Mouse (Mus musculus) hindbrain, embryonic 10.5 days (tissue): Measurements from ENCODE around the gene Zfp652. TPM values are rescaled to one million over a fixed set of nuclear protein-coding genes. Genes with fewer than 3 reads are reported as not detected.

ENCODE experiments used
- DNase-seq: peaks from one replicate; pipeline ENCODE4 v3.0.0-alpha.2; 2017; ENCODE audit warnings: low spot score
- H3K27ac ChIP-seq: fragments of 300-500 bp; sonication (generic); 2 replicates; pipeline ENCODE4 v1.5.1; 2016; ENCODE audit warnings: mild to moderate bottlenecking, moderate library complexity
- H3K27me3 ChIP-seq: fragments of 300-500 bp; sonication (generic); 2 replicates; pipeline ENCODE4 v1.6.1; 2016; ENCODE audit warnings: mild to moderate bottlenecking; ENCODE audit not compliant: poor library complexity, insufficient read depth, severe bottlenecking
- H3K36me3 ChIP-seq: fragments of 300-500 bp; sonication (generic); 2 replicates; pipeline ENCODE4 v1.6.1; 2016; ENCODE audit warnings: mild to moderate bottlenecking, moderate library complexity
- H3K4me1 ChIP-seq: fragments of 300-500 bp; sonication (generic); replicated peaks from 2 replicates; pipeline ENCODE4 v1.6.1; 2016; ENCODE audit warnings: mild to moderate bottlenecking
- H3K4me3 ChIP-seq: fragments of 300-500 bp; sonication (generic); 2 replicates; pipeline ENCODE4 v1.5.1; 2016; ENCODE audit warnings: mild to moderate bottlenecking, moderate library complexity
- H3K9me3 ChIP-seq: fragments of 300-500 bp; sonication (generic); 2 replicates; pipeline ENCODE4 v1.6.1; 2016; ENCODE audit warnings: mild to moderate bottlenecking, moderate library complexity
- WGBS: fragments of 180-500 bp; shearing (Covaris S2); methylation state at CpG from one replicate; pipeline ENCODE4 v1.1.7; 2016; 5-methylcytosine and 5-hydroxymethylcytosine counted together
- polyA plus RNA-seq: library from polyadenylated mRNA; unstranded; fragments of >200 nt; fragmentation: Nextera tagmentation; extraction: Ambion mirVana; gene quantifications from 2 replicates; pipeline ENCODE4 v1.2.1, GENCODE M21; 2016

The Zfp652 gene
- polyA plus RNA-seq, 1 experiment from 2014 or later, result 16.7 TPM

DNA sequence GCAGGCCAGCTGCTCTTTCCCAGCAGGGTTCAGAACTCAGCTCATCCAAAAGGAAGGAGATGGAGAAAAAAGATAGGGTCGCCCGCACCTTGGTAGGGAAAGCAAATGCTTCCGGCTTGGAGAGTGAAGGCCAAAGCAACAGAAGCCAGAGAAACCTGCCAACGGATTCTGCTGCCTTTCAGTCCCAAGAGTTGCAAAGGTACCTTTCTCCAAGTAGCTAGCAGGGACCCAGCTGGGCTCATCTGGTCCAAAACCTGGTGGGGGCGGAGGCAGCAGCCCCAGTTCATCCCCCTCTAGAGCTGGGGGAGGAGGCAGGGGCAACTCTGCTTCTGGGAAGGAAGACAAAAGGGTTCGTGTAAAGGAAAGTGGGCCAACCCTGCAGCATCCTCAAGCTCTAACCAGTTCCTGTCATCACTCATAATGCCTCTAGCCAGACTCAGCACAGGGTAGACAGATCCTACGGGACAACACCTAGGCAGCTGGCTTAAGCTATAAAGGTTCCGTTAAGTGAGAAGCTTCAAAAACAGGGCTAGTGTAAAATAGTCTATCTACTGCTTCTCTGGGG is 120.6 kb downstream of the Zfp652 start:
- DNase-seq, result no peak
- Histone ChIP-seq H3K36me3 (no peaks in the 10 kb centered on the region), H3K4me1 (peaks cover 66% of the 10 kb centered on the region), H3K9me3 (no peaks in the 10 kb centered on the region), H3K27me3 (peaks cover 100% of the 10 kb centered on the region), H3K27ac (no peak overlapping the region), H3K4me3 (peak overlapping the region; percentile 30; the same call in 1 of the 2 replicates)
- WGBS, result 26% methylated on average over 8 of the region's 8 CpGs

DNA sequence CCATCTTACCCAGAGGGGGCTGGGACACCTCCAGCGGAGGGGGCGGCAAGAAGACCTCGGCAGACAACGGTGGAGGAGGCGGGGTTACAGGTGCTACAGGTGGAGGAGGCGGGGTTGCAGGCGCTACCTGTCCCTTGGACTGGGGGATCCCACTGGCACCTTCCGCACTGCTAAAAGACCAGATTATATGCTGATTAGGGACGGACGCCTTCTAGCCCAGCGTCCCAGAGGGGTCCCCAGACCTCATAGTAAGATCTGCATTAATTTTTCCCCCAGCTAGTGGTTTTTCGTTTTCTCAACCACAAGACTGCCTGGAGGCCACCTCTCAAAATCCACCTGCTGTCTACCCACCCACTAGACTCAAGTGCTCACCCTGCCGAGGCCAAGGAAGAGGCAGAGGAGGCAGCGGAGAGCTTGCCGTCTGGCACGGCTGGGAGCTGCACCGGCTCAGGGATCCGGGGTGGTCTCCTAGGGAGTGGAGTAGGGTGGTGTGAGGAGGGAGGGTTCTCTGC is 121.2 kb downstream of the Zfp652 start:
- Histone ChIP-seq H3K27me3 (peaks cover 95% of the 10 kb centered on the region), H3K36me3 (no peaks in the 10 kb centered on the region), H3K4me3 (peak overlapping the region; percentile 30), H3K27ac (no peak overlapping the region), H3K4me1 (peaks cover 69% of the 10 kb centered on the region), H3K9me3 (no peaks in the 10 kb centered on the region)
- WGBS, result 4% methylated on average over 18 of the region's 18 CpGs
- no peak for DNase-seq

DNA sequence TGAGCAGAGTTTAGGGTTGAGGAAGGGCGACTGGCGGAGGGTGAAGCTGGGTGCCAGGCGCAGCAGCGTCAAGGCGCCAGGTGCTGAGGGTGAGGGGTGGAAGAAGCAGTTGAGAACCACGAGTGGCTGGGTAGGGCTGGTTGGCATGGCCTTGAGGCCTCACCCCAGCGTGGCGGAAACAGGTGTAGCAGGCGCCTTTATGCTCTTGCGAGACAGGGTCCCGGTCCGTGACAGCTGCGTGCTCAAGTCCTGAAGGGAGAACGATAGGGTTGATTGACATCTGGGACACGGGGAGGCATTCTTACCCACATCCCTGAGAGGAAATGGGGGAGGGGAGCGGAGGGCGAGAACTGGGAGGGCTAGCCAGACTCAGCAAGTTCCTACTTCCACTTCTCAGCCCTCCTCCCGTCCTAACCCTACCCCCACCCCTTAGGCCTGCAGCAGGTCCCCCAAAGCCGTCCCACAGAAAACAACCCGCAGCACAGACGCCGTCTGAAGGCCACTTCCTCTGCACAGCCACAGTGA is 121.7 kb downstream of the Zfp652 start:
- WGBS, result 4% methylated on average over 22 of the region's 22 CpGs
- Histone ChIP-seq H3K27ac (peak overlapping the region; percentile 29; the same call in 1 of the 2 replicates), H3K4me1 (peaks cover 74% of the 10 kb centered on the region), H3K4me3 (peak overlapping the region; percentile 30), H3K36me3 (no peaks in the 10 kb centered on the region), H3K27me3 (peaks cover 93% of the 10 kb centered on the region), H3K9me3 (no peaks in the 10 kb centered on the region)
- DNase-seq, result peak; percentile 30

DNA sequence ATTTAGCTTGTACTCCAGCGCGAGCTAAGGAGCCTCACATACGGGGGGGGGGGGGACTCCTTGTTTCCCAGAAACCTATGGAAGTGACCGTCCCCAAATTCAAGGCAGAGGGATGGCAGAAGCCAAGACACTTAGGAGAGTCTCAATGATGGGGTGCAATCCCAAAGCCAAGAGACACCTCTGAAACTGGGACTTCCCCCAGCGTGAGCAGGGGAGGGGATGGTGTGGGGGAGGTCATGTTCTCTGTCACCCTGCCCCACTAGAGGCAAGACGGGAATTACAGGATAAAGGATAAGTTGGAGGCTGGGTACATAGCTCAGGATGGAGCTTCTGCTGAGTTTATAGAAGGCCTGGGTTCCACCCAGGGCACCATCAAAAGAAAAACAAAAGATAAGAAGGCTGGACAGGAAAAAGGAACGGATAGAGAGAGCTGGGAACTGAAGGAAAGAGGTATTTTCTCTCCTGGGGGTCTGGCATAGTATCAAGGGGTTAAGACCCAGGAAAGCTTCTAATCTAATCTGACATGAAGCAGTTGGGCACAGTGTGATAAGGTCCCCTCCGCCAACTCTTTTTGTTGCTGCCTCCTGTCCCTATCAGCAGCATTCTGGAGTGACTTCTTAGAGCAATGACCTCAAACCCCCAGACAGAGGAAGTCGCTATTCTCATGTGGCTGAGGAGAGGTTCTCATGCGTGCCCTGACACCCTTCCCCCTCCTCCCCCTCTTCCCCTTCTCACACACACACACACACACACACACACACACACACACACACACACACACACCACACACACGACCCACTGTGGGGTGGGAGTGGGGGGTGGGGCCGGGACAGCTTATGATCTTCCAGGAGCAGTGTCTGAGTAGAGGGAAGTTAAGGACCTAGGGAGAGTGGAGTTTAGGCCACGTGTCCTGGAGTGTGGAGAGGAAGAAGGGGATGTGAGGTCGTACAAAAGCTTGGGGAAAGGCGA is 122.6 kb downstream of the Zfp652 start:
- Histone ChIP-seq H3K27ac (peak overlapping the region; percentile 29; the same call in 1 of the 2 replicates), H3K27me3 (peaks cover 85% of the 10 kb centered on the region), H3K36me3 (no peaks in the 10 kb centered on the region), H3K4me1 (peaks cover 70% of the 10 kb centered on the region), H3K9me3 (no peaks in the 10 kb centered on the region), H3K4me3 (peak overlapping the region; percentile 30; the same call in 1 of the 2 replicates)
- 23% methylated on average over 15 of the region's 15 CpGs for WGBS
- DNase-seq, result no peak

DNA sequence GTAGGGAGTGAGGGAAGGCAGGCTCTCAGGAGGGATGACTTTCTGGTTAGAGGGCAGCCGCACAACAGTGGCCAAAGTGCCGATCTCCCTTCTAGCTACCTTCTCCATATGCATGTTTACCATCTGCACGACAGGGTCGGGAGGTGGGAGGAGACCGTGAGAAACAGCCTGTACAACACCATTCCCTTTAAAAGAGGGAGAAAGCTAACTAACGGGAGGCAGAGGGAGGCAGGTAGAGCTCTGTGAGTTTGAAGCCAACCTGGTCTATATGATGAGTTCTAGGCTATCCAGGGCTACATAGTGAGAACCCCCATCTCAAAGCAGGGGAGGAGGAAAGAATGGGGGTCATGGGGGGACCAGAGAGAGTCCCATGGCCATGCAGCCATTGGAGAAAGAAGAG is 123.4 kb downstream of the Zfp652 start:
- 0 out of 2 replicates have a peak overlapping the region, but pooled peaks have one; percentile 9 for H3K27ac ChIP-seq
- no peak overlapping the region for H3K4me3 ChIP-seq
- H3K36me3 ChIP-seq, result no peaks in the 10 kb centered on the region
- DNase-seq, result no peak
- 43% methylated on average over 6 of the region's 6 CpGs for WGBS
- H3K4me1 ChIP-seq, result peaks cover 62% of the 10 kb centered on the region
- H3K27me3 ChIP-seq, result peaks cover 84% of the 10 kb centered on the region
- no peaks in the 10 kb centered on the region for H3K9me3 ChIP-seq

DNA sequence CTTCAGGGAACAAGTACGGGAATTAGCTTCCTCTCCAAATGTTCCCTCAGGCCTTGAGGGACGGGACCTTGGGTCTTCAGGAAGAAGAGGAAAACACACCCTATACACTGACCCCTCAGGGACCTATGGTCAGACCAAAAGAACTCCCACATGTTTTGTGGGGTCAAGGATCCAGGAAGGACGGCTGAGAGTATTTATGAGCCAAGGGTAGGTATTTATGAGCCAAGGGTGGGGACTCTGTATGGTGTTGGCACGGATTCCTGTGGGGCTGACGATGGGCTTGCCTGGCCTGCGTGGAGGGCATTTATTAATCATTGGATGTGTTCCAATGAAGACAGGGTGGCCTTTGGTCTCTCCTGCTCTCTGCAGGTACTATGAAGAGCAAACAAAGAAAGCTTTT is 124.0 kb downstream of the Zfp652 start:
- H3K9me3 ChIP-seq, result no peaks in the 10 kb centered on the region
- H3K36me3 ChIP-seq, result no peaks in the 10 kb centered on the region
- no peak overlapping the region for H3K27ac ChIP-seq
- WGBS, result 74% methylated on average over 6 of the region's 6 CpGs
- DNase-seq, result no peak
- peaks cover 84% of the 10 kb centered on the region for H3K27me3 ChIP-seq
- H3K4me1 ChIP-seq, result peaks cover 56% of the 10 kb centered on the region
- no peak overlapping the region for H3K4me3 ChIP-seq

DNA sequence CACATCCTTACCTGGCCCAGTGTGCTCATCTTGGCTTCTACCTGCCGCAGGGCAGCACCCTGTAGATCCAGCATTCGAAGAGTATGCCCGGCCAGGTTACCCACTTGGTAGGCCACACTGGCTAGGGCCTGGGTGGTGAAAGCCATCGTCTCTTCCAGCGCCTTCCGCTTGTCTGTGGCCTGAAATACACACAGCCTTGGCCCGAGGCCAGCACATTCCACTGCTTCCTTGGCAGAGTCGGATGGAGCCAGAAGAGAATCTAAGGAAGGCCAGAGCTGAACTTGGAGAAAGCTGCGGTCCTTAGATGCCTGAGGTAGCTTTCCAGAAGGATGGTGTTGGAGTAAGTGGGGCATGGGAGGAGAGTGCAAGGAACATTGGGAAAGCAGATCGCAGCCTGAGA is 124.6 kb downstream of the Zfp652 start, which contains the start of gene Gngt2:
Gene Gngt2, plus strand, starts transcription at position 158 of the 400 bp plus-strand sequence.
- Histone ChIP-seq H3K4me1 (peaks cover 53% of the 10 kb centered on the region), H3K36me3 (no peaks in the 10 kb centered on the region), H3K4me3 (no peak within 1 kb of the TSS), H3K9me3 (no peaks in the 10 kb centered on the region), H3K27me3 (peaks cover 84% of the 10 kb centered on the region), H3K27ac (no peak within 1 kb of the TSS)
- no peak for DNase-seq
- WGBS, result 87% methylated on average over 10 of the region's 10 CpGs

DNA sequence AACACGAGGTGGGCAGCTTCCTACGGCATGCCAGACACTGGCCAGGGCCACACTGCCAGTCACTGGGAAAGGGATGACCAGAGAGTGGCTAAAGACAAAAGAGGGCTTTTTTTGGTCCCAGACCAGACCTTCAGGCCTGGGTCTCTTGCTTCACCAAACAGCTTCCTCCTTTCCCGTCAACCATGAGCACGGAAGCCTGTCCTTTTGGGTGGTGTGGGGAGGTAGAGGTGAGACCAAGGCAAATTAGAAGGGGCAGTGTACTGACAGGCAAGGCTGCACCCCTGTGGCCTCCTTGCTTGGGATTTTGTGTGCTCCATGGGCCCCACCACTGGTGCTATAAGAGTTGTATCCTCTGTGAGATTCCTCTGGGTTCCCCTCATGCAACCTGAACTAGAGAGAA is 126.1 kb downstream of the Zfp652 start:
- no peaks in the 10 kb centered on the region for H3K36me3 ChIP-seq
- no peaks in the 10 kb centered on the region for H3K9me3 ChIP-seq
- H3K27me3 ChIP-seq, result peaks cover 83% of the 10 kb centered on the region
- no peak for DNase-seq
- 80% methylated on average over 4 of the region's 4 CpGs for WGBS
- H3K4me1 ChIP-seq, result peaks cover 44% of the 10 kb centered on the region
- H3K4me3 ChIP-seq, result no peak overlapping the region
- H3K27ac ChIP-seq, result no peak overlapping the region

DNA sequence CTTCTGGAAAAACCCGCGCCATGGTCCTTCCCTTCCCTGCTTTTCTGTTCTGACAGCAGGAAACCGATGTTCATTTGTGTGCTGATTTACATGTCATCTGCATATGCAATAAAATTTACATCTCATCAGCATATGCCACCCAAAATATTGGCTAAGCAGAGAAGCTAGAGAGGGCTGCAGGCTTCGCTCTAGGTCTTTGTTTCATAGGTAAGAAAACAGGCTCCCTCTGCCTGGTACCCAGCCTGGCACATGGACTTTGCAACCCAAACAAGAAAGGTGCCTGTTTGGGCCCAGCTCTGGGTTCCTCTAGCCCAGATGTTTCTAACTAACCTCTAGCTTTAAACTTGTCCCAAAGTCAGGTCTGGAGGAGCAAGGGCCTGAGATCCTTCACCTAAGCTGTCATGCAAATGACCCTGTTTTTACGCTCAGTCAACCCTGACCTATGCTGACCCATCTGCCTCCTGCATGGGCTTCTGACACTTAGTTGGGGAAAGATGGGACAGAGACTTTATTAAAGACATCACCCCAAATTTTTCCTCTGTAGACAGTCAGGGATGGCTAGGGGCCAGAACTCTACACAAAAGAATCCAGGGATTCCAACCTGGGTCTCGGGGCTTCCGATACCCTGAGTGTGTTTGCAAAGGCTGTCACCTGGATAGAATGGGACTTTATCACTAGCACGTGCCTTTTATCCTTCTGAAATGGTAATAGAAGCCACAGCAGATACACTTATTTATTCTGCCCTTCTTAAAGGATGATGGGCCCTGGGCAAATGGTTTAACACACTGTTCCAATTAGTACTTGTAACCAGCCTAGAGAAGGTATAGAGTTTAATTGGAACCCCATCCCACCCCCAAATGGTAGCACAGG is 126.8 kb downstream of the Zfp652 start:
- H3K36me3 ChIP-seq, result no peaks in the 10 kb centered on the region
- H3K27ac ChIP-seq, result no peak overlapping the region
- DNase-seq, result no peak
- peaks cover 79% of the 10 kb centered on the region for H3K27me3 ChIP-seq
- no peak overlapping the region for H3K4me3 ChIP-seq
- no peaks in the 10 kb centered on the region for H3K9me3 ChIP-seq
- WGBS, result 73% methylated on average over 8 of the region's 8 CpGs
- H3K4me1 ChIP-seq, result peaks cover 37% of the 10 kb centered on the region

DNA sequence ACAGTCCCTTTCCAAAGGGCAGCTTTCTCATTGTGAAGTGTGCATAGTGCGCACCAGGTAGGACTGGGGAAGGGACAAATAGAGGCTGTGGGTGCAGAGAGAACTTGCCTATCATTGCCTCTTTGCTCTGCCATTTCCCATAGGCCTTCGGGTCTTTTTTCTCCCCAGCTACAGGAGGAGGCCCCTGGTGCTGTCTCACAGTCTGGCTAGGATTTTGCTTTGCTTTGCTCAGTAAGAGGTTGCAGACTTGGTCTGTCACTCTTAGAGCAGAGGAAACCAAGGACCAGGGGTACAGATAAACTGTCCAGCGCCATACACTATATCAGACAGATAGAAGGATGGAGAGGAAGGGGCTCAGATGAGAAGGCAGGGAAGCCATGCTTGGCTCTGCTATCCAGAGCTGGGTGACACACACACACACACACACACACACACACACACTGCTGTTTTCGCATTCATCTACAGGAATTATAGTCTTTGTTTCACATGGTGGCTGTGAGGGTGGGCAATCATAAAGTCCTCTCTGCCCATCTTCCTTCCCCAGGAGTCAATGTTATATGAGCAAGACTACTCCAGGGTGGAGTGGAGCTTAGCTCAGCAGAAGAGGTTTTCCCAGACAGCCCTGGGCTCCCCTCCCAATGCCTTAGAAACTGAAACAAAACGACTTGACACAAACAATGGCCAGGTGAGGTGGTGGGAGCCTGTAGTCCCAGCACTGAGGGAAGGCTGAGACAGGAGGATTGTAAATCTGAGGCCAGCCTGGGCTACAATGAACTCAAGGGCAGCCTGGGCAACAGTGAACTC is 128.4 kb downstream of the Zfp652 start:
- H3K27me3 ChIP-seq, result peaks cover 62% of the 10 kb centered on the region
- WGBS, result 77% methylated on average over 5 of the region's 5 CpGs
- H3K27ac ChIP-seq, result no peak overlapping the region
- no peak for DNase-seq
- no peaks in the 10 kb centered on the region for H3K9me3 ChIP-seq
- peak overlapping the region; percentile 34; the same call in 1 of the 2 replicates for H3K4me3 ChIP-seq
- H3K36me3 ChIP-seq, result no peaks in the 10 kb centered on the region
- peaks cover 21% of the 10 kb centered on the region for H3K4me1 ChIP-seq

DNA sequence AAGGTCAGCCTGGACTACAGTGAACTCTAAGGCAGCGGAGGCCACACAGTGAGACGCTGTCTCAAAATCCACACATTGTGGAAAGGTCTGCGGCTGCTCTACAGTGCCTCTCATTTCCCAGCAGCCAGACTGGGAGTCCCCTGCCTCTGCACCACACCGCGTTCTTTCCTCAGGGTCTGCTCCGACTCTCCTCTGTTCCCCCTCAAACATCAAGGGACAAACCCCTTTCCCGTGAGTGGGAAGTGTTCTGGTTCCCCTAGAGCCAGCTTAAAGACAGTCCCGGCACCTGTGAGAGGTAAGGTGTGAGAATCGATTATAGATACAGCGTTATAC is 129.0 kb downstream of the Zfp652 start:
- Histone ChIP-seq H3K27ac (0 out of 2 replicates have a peak overlapping the region, but pooled peaks have one; percentile 62), H3K27me3 (peaks cover 57% of the 10 kb centered on the region), H3K36me3 (no peaks in the 10 kb centered on the region), H3K9me3 (no peaks in the 10 kb centered on the region), H3K4me3 (peak overlapping the region; percentile 34), H3K4me1 (peaks cover 18% of the 10 kb centered on the region)
- WGBS, result 60% methylated on average over 10 of the region's 10 CpGs
- DNase-seq, result no peak
